Mouse (Mus musculus): Measurements from ENCODE around the gene Eif4e. TPM values are rescaled to one million over a fixed set of nuclear protein-coding genes. Genes with fewer than 3 reads are reported as not detected.

Gene Eif4e
- polyA plus RNA-seq, 1 experiment, result not detected

GRCm38 (mm10) chr3:138591806-138592365, 65.9 kb downstream of the Eif4e start:
- Histone ChIP-seq H3K4me3 (ENCODE audit: insufficient read depth, low read depth, low read length) (no peak overlapping the region), H3K27ac (ENCODE audit: insufficient read depth, low read depth, low read length) (no peak overlapping the region), H3K4me1 (ENCODE audit: control insufficient read depth, insufficient read depth, low read length) (peaks cover 6% of the 10 kb centered on the region; the same call in 1 of the 2 replicates)
- 73% methylated on average over 7 of the region's 7 CpGs for WGBS
- TF ChIP-seq POLR2A (IDR thresholded peaks at IDR 0.05; ENCODE audit: insufficient read depth, low read depth, low read length), result no peak
- TF ChIP-seq CTCF (IDR thresholded peaks at IDR 0.05; ENCODE audit: insufficient read depth, low read depth, low read length), result no peak

- H3K4me3 ChIP-seq (ENCODE audit: insufficient read depth, low read depth, low read length), result no peak overlapping the region
- H3K4me1 ChIP-seq (ENCODE audit: control insufficient read depth, insufficient read depth, low read length), result peaks cover 6% of the 10 kb centered on the region; the same call in 1 of the 2 replicates
- 78% methylated on average over 8 of the region's 8 CpGs for WGBS
- TF ChIP-seq POLR2A (IDR thresholded peaks at IDR 0.05; ENCODE audit: insufficient read depth, low read depth, low read length), result no peak
- TF ChIP-seq CTCF (IDR thresholded peaks at IDR 0.05; ENCODE audit: insufficient read depth, low read depth, low read length), result no peak
- no peak overlapping the region for H3K27ac ChIP-seq (ENCODE audit: insufficient read depth, low read depth, low read length)
These were observed 67.2 kb downstream of the Eif4e start for GRCm38 (mm10) chr3:138593131-138593530.

- no peak overlapping the region for H3K4me3 ChIP-seq (ENCODE audit: insufficient read depth, low read depth, low read length)
- no peak overlapping the region for H3K27ac ChIP-seq (ENCODE audit: insufficient read depth, low read depth, low read length)
- TF ChIP-seq CTCF (IDR thresholded peaks at IDR 0.05; ENCODE audit: insufficient read depth, low read depth, low read length), result no peak
- no peak for TF ChIP-seq POLR2A (IDR thresholded peaks at IDR 0.05; ENCODE audit: insufficient read depth, low read depth, low read length)
- H3K4me1 ChIP-seq (ENCODE audit: control insufficient read depth, insufficient read depth, low read length), result peaks cover 6% of the 10 kb centered on the region; the same call in 1 of the 2 replicates
- 80% methylated on average over 7 of the region's 7 CpGs for WGBS
These were observed 67.9 kb downstream of the Eif4e start for GRCm38 (mm10) chr3:138593911-138594310.

GRCm38 (mm10) chr3:138601076-138601475, 75.1 kb downstream of the Eif4e start:
- Histone ChIP-seq H3K4me3 (ENCODE audit: insufficient read depth, low read depth, low read length) (no peak overlapping the region), H3K27ac (ENCODE audit: insufficient read depth, low read depth, low read length) (no peak overlapping the region), H3K4me1 (ENCODE audit: control insufficient read depth, insufficient read depth, low read length) (peaks cover 8% of the 10 kb centered on the region)
- TF ChIP-seq CTCF (IDR thresholded peaks at IDR 0.05; ENCODE audit: insufficient read depth, low read depth, low read length), result no peak
- TF ChIP-seq POLR2A (IDR thresholded peaks at IDR 0.05; ENCODE audit: insufficient read depth, low read depth, low read length), result no peak
- WGBS, result 93% methylated on average over 4 of the region's 4 CpGs

GRCm38 (mm10) chr3:138605132-138605531, 79.2 kb downstream of the Eif4e start:
- no peak overlapping the region for H3K27ac ChIP-seq (ENCODE audit: insufficient read depth, low read depth, low read length)
- TF ChIP-seq CTCF (IDR thresholded peaks at IDR 0.05; ENCODE audit: insufficient read depth, low read depth, low read length) (no peak), POLR2A (IDR thresholded peaks at IDR 0.05; ENCODE audit: insufficient read depth, low read depth, low read length) (no peak)
- peaks cover 19% of the 10 kb centered on the region for H3K4me1 ChIP-seq (ENCODE audit: control insufficient read depth, insufficient read depth, low read length)
- WGBS, result 30% methylated on average over 8 of the region's 8 CpGs
- no peak overlapping the region for H3K4me3 ChIP-seq (ENCODE audit: insufficient read depth, low read depth, low read length)

GRCm38 (mm10) chr3:138608665-138609064, 82.7 kb downstream of the Eif4e start:
- peak overlapping the region; percentile 83 for H3K27ac ChIP-seq (ENCODE audit: insufficient read depth, low read depth, low read length)
- peaks cover 27% of the 10 kb centered on the region for H3K4me1 ChIP-seq (ENCODE audit: control insufficient read depth, insufficient read depth, low read length)
- 64% methylated on average over 5 of the region's 5 CpGs for WGBS
- H3K4me3 ChIP-seq (ENCODE audit: insufficient read depth, low read depth, low read length), result no peak overlapping the region
- no peak for TF ChIP-seq POLR2A (IDR thresholded peaks at IDR 0.05; ENCODE audit: insufficient read depth, low read depth, low read length)
- no peak for TF ChIP-seq CTCF (IDR thresholded peaks at IDR 0.05; ENCODE audit: insufficient read depth, low read depth, low read length)

Other genes with a start within 250 kb of the Eif4e start
- not detected in 2 replicates for gene Adh6a, start 212.9 kb upstream of the Eif4e start, polyA plus RNA-seq (2012; ENCODE audit: insufficient read depth, insufficient read length, low replicate concordance, missing spikeins)
- gene Adh6b, start 184.4 kb upstream of the Eif4e start, polyA plus RNA-seq (2012; ENCODE audit: insufficient read depth, insufficient read length, low replicate concordance, missing spikeins), result not detected in 2 replicates
- not detected in 2 replicates for gene Adh4, start 110.7 kb upstream of the Eif4e start, polyA plus RNA-seq (2012; ENCODE audit: insufficient read depth, insufficient read length, low replicate concordance, missing spikeins)
- gene Adh5, start 83.1 kb upstream of the Eif4e start, polyA plus RNA-seq (2012; ENCODE audit: insufficient read depth, insufficient read length, low replicate concordance, missing spikeins), result not detected in 2 replicates
- gene Metap1, start 36.7 kb upstream of the Eif4e start, polyA plus RNA-seq (2012; ENCODE audit: insufficient read depth, insufficient read length, low replicate concordance, missing spikeins), result not detected in 2 replicates
- gene Tspan5, start 216.0 kb downstream of the Eif4e start, polyA plus RNA-seq (2012; ENCODE audit: insufficient read depth, insufficient read length, low replicate concordance, missing spikeins), result not detected in 2 replicates

Measured in olfactory bulb, adult 2 months (tissue).